Mouse (Mus musculus) forebrain, embryonic 10.5 days (tissue): ENCODE data around the gene Gnpnat1. TPM values are rescaled to one million over a fixed set of nuclear protein-coding genes. Genes with fewer than 3 reads are reported as not detected.

Experiments
- DNase-seq: peaks from one replicate; pipeline ENCODE4 v3.0.0-alpha.2; 2017; ENCODE audit warnings: low spot score; ENCODE audit errors: extremely low spot score
- H3K27ac ChIP-seq: fragments of 300-500 bp; sonication (generic); 2 replicates; pipeline ENCODE4 v1.5.1; 2016; ENCODE audit warnings: mild to moderate bottlenecking
- H3K27me3 ChIP-seq: fragments of 300-500 bp; sonication (generic); 2 replicates; pipeline ENCODE4 v1.6.1; 2016; ENCODE audit warnings: mild to moderate bottlenecking; ENCODE audit not compliant: poor library complexity, severe bottlenecking
- H3K36me3 ChIP-seq: fragments of 300-500 bp; sonication (generic); replicated peaks from 2 replicates; pipeline ENCODE4 v1.6.1; 2016; ENCODE audit warnings: mild to moderate bottlenecking, moderate library complexity
- H3K4me1 ChIP-seq: fragments of 300-500 bp; sonication (generic); 2 replicates; pipeline ENCODE4 v1.6.1; 2016
- H3K4me3 ChIP-seq: fragments of 300-500 bp; sonication (generic); 2 replicates; pipeline ENCODE4 v1.5.1; 2016; ENCODE audit warnings: mild to moderate bottlenecking, moderate library complexity
- H3K9me3 ChIP-seq: fragments of 300-500 bp; sonication (generic); 2 replicates; pipeline ENCODE4 v1.6.1; 2016; ENCODE audit warnings: mild to moderate bottlenecking, moderate library complexity
- WGBS: fragments of 180-500 bp; shearing (Covaris S2); methylation state at CpG from one replicate; pipeline ENCODE4 v1.1.7; 2016; 5-methylcytosine and 5-hydroxymethylcytosine counted together
- polyA plus RNA-seq: library from polyadenylated mRNA; unstranded; fragments of >200 nt; fragmentation: Nextera tagmentation; extraction: Ambion mirVana; gene quantifications from 2 replicates; pipeline ENCODE4 v1.2.1, GENCODE M21; 2016

Gnpnat1 gene
- polyA plus RNA-seq, 1 experiment from 2014 or later: 41.1 TPM

- WGBS: 24% methylated on average over 2 of the region's 2 CpGs
- DNase-seq: no peak
- H3K9me3 ChIP-seq: no peaks in the 10 kb centered on the region
- no peaks in the 10 kb centered on the region for H3K27me3 ChIP-seq
- peaks cover 12% of the 10 kb centered on the region for H3K36me3 ChIP-seq
- H3K4me1 ChIP-seq: peaks cover 21% of the 10 kb centered on the region
- H3K4me3 ChIP-seq: peak overlapping the region; percentile 82
- 0 out of 2 replicates have a peak overlapping the region, but pooled peaks have one; percentile 93 for H3K27ac ChIP-seq
These were observed 17.2 kb downstream of the Gnpnat1 start for GRCm38 (mm10) chr14:45387480-45387879.

- no peak for DNase-seq
- Histone ChIP-seq H3K4me1 (peaks cover 21% of the 10 kb centered on the region), H3K9me3 (no peaks in the 10 kb centered on the region), H3K27me3 (no peaks in the 10 kb centered on the region), H3K36me3 (peaks cover 25% of the 10 kb centered on the region), H3K4me3 (no peak overlapping the region), H3K27ac (no peak overlapping the region)
- 88% methylated on average over 2 of the region's 2 CpGs for WGBS
These were observed 19.1 kb downstream of the Gnpnat1 start for GRCm38 (mm10) chr14:45385596-45385995.

DNA sequence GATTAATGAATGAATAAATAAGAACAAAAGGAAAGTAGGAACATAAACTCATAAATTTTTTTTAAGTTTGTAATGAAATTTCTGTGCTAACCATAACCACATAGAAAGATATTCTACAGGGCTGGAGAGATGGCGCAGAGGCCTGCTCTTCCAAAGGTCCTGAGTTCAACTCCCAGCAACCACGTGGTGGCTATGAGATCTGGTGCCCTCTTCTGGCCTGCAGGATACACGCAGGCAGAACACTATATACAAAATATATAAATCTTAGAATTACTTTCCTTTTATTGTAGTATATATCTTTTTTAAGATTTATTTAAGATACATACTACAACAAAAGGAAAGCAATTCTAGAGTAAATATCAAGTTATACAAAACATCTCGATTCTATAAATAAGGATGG is 21.8 kb downstream of the Gnpnat1 start:
- Histone ChIP-seq H3K27ac (no peak overlapping the region), H3K9me3 (no peaks in the 10 kb centered on the region), H3K4me1 (peaks cover 12% of the 10 kb centered on the region), H3K27me3 (no peaks in the 10 kb centered on the region), H3K4me3 (no peak overlapping the region), H3K36me3 (peaks cover 50% of the 10 kb centered on the region)
- DNase-seq: no peak
- 81% methylated on average over 4 of the region's 4 CpGs for WGBS

- H3K27me3 ChIP-seq: no peaks in the 10 kb centered on the region
- H3K4me3 ChIP-seq: no peak overlapping the region
- no peak for DNase-seq
- H3K36me3 ChIP-seq: peaks cover 50% of the 10 kb centered on the region
- WGBS: 91% methylated on average over 6 of the region's 6 CpGs
- no peaks in the 10 kb centered on the region for H3K9me3 ChIP-seq
- H3K4me1 ChIP-seq: no peaks in the 10 kb centered on the region
- no peak overlapping the region for H3K27ac ChIP-seq
These were observed 24.0 kb downstream of the Gnpnat1 start for GRCm38 (mm10) chr14:45380756-45381155.

DNA sequence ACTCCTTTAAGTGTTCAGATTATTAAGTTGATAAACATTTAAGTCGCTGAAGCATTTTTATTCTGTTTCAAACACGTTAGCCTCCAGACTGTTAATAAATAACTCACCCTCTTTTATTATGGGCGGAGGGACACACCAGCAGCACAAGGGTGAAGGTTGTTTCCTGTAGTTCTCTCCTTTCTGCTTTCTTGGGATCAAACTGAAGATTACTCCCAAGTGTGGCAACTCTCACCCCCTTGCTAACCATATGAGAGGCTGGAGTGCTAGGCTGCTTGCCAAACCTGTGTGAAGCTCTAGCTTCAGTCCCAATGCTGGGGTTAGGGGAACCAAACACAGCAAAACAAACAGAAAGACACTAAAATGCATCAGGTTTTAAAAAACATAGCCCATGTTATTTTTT is 25.9 kb downstream of the Gnpnat1 start:
- WGBS: 94% methylated on average over 3 of the region's 3 CpGs
- no peak overlapping the region for H3K4me3 ChIP-seq
- no peaks in the 10 kb centered on the region for H3K9me3 ChIP-seq
- no peaks in the 10 kb centered on the region for H3K4me1 ChIP-seq
- no peak for DNase-seq
- no peak overlapping the region for H3K27ac ChIP-seq
- peaks cover 50% of the 10 kb centered on the region for H3K36me3 ChIP-seq
- H3K27me3 ChIP-seq: no peaks in the 10 kb centered on the region

- no peak overlapping the region for H3K4me3 ChIP-seq
- H3K27me3 ChIP-seq: no peaks in the 10 kb centered on the region
- peak overlapping the region; percentile 70 for H3K27ac ChIP-seq
- peaks cover 7% of the 10 kb centered on the region for H3K9me3 ChIP-seq
- peaks cover 61% of the 10 kb centered on the region for H3K36me3 ChIP-seq
- WGBS: 86% methylated on average over 6 of the region's 6 CpGs
- peaks cover 16% of the 10 kb centered on the region for H3K4me1 ChIP-seq
- no peak for DNase-seq
These were observed 39.5 kb downstream of the Gnpnat1 start for GRCm38 (mm10) chr14:45365196-45365587.

DNA sequence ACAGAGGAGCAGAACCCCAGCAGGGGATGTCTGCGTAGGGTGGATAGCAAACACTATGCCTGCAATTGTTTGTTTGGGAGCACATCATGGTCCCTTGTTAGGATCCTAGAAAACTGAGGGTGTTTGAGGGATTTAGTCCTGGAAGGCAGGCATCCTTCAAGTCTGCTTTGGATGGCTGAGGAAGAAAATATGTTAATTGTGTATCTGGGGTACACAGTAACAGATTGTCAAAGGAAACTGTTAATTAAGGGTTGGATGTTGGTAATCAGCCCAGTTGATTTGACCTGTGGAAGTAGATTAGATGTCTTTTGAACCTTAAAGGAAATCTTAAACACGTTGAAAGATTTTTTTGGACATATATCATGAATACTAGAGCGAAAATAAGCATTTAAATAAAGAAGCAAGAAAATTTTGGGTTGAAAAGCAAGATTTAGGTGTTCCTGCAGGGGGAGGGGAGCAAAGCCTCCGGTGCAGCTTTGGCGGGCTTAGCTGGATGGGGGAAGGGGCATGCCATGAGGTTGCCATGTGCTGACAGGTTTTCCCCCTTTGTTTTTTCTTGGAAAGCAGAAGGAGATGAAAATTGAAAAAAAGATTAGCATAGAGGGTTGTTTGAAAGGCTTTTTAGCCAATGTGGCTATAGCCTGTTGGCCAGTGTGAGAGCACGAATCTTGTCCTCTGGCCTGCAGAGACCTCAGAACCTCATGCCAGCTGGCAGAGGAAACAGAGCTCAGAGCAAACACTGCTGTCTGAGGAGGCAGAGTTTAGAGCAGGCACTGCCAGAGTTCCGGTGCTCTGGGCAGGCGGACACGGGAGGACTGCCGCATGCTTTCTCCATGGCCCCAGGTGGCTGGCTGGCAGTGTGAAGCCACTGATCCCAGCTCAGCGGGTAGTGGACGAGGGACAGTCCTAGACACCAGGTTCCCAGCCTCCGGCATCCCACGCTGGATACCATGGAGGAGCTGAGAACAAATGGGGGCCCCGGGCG is 40.2 kb downstream of the Gnpnat1 start:
- H3K27ac ChIP-seq: peak overlapping the region; percentile 70
- no peak for DNase-seq

DNA sequence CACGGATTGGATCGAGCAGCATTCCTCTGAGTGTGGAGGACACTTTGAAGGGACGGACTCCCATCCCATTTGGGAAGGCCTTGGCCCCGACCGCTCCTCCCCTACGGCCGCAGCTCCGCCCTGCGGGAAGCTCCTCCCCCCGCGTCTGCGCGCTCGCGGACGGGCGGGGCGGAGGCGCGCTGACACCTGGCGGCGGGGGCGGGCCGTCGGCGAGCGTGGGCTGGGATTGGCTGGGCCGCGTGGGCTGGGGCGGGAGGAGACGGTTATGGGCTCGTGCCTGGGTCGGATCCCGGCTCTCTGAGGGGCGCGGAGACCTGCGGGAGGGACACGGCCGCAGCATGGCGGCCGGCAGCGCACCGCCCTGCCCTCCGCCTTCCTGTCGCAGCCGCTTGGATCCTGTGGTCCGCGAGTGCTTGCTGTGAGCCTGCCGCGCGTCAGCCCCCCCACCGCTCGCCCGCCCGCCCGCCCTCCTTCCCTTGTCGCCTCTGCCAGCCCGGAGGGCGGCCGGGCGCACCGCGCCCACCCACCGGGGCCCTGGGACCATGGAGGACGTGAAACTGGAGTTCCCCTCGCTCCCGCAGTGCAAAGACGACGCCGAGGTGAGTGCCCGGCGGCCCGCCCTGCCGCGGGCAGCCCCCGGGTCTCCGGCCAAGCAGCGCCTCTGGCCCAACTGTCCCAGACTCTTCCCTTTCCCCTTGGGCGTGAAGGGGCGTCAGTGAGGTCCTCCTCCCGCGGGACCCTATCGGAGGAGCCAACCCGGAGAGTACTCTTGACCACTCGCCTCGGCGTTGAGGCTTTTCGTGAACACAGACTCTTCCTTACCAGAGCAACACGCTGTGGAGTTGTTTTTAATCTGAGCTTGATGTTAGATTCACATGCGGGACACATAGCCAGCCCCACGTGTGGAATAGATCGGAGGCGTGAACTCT is 53.5 kb downstream of the Gnpnat1 start, which contains the start of gene Styx:
Styx (plus strand) TSS at position 163 of the 929 bp plus-strand sequence.
- H3K27me3 ChIP-seq: no peaks in the 10 kb centered on the region
- DNase-seq: peak; percentile 94
- H3K4me3 ChIP-seq: peak within 1 kb of the TSS; percentile 84
- under 1% methylated on average over 85 of the region's 93 CpGs for WGBS
- peaks cover 25% of the 10 kb centered on the region for H3K4me1 ChIP-seq
- H3K27ac ChIP-seq: peak within 1 kb of the TSS; percentile 90
- H3K36me3 ChIP-seq: peaks cover 41% of the 10 kb centered on the region
- H3K9me3 ChIP-seq: no peaks in the 10 kb centered on the region

More for the DNA sequence above, 40.2 kb downstream of the Gnpnat1 start:
- Histone ChIP-seq H3K27me3 (no peaks in the 10 kb centered on the region), H3K36me3 (peaks cover 58% of the 10 kb centered on the region), H3K9me3 (peaks cover 2% of the 10 kb centered on the region), H3K4me3 (no peak overlapping the region), H3K4me1 (peaks cover 16% of the 10 kb centered on the region)
- WGBS: 81% methylated on average over 16 of the region's 16 CpGs

GRCm38 (mm10) chr14:45329589-45330181 is 75.0 kb downstream of the Gnpnat1 start, which contains the start of gene Psmc6:
Gene Psmc6 (plus strand): TSS chr14:45329788.
- peaks cover 14% of the 10 kb centered on the region for H3K4me1 ChIP-seq
- H3K27me3 ChIP-seq: no peaks in the 10 kb centered on the region
- H3K36me3 ChIP-seq: peaks cover 38% of the 10 kb centered on the region
- under 1% methylated on average over 44 of the region's 44 CpGs for WGBS
- H3K4me3 ChIP-seq: peak within 1 kb of the TSS; percentile 94
- DNase-seq: peak; percentile 90
- no peaks in the 10 kb centered on the region for H3K9me3 ChIP-seq
- H3K27ac ChIP-seq: peak within 1 kb of the TSS; percentile 97

DNA sequence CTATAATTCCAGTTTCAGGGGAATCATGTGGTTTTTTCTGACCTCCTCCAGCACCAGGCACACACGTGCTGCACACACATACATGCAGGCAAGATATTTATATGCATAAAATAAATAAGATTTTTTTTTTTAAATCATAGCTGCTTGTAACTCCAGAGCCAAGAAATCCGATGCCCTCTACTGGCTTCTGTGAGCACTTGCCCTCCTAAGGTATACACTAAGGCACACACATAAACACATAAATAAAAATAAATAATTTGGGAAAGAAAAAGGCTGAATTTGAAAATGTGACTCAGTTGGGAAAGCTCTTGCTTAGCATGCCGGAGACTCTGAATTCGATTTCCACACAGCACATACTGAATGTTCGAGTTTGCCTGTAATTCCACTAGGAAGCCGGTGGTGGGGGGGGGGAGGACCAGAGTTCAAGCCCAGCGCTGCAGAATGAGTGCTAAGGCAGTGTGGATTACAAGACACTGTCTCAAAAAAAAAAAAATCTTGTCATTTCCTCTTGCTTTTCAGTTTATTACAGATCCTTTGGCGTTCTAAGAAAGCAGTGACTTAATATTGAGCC is 75.6 kb downstream of the Gnpnat1 start:
- Histone ChIP-seq H3K9me3 (no peaks in the 10 kb centered on the region), H3K27me3 (no peaks in the 10 kb centered on the region), H3K27ac (peak overlapping the region; percentile 97), H3K4me3 (peak overlapping the region; percentile 94), H3K4me1 (peaks cover 14% of the 10 kb centered on the region), H3K36me3 (peaks cover 32% of the 10 kb centered on the region)
- WGBS: 15% methylated on average over 8 of the region's 8 CpGs
- DNase-seq: no peak

DNA sequence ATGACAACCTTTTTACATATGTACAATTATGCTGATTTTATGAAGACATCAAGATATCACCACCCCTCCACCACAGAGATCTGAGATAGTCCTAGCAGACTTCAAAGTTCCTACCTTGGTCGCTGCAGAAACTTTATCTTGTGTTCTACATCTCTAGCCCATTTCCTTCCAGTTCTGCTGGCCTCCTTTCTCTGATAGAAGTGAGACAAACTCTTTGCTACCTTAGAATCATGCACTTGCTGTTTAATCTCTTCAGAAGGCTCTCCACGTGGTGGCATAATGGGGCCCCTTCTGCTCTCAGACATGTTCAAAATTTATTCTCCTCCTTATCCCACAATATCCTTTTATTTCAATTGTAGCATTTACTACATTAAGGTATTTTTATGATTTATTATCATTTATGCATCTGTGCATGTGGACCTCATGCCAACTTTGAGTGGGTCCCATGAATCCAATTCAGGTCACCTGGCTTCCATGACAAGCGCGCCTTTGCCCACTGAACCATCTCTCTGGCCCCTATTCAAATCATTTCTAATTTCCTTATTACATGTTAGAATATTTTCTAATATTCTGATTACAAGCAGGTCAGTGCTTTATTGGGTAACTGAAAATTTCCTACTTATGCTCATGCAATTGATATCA is 76.5 kb downstream of the Gnpnat1 start:
- 90% methylated on average over 4 of the region's 4 CpGs for WGBS
- DNase-seq: no peak
- Histone ChIP-seq H3K9me3 (no peaks in the 10 kb centered on the region), H3K4me3 (no peak overlapping the region), H3K36me3 (peaks cover 23% of the 10 kb centered on the region), H3K4me1 (peaks cover 14% of the 10 kb centered on the region), H3K27ac (no peak overlapping the region), H3K27me3 (no peaks in the 10 kb centered on the region)
